Mouse (Mus musculus) kidney, adult 2 months (tissue): ENCODE measurements at regions not wholly inside any gene's neighbourhood (a gene's known extent, or its start where the extent isn't known, plus 50 kb on each side); places are given as distances from the start of the nearest gene placed in this dataset.

Source experiments
- CTCF ChIP-seq: fragments of 200-500 bp; conservative IDR thresholded peaks from 2 replicates; pipeline ENCODE4 v1.5.1; 2011; ENCODE audit warnings: low read depth, mild to moderate bottlenecking, control low read depth, low read length, moderate library complexity, mixed read lengths; ENCODE audit not compliant: insufficient read depth, insufficient read length
- POLR2A ChIP-seq: fragments of 200-500 bp; IDR thresholded peaks from one replicate; pipeline ENCODE4 v1.6.1; 2011; ENCODE audit warnings: low read depth, low read length, control low read depth

GRCm38 (mm10) chr14:99493659-99494058, 195.2 kb downstream of the Klf5 start:
- TF ChIP-seq CTCF, result no peak
- TF ChIP-seq POLR2A, result no peak
